Mouse (Mus musculus) left cerebral cortex, adult 8-10 months (tissue): ENCODE measurements around the gene Abcb8. TPM values are rescaled to one million over a fixed set of nuclear protein-coding genes. Genes with fewer than 3 reads are reported as not detected.
A peak's percentile ranks its signal among the peaks of the same experiment; 100 is the strongest.
"Not testable (repeated sequence)": the region's sequence is repeated elsewhere in the genome, so short reads cannot be mapped to it uniquely, and the experiment has no call there.

ENCODE experiments used
- DNase-seq, 2 experiments: peaks; one replicate each; pipeline ENCODE4 v3.0.0; 2022; ENCODE audit warnings: low spot score in 2 of 2
- total RNA-seq, 4 experiments: library from RNA; stranded (reverse); gene quantifications; 2 replicates each; pipeline ENCODE4 v1.2.4; 2022

Abcb8 gene
- total RNA-seq, 4 experiments from 2014 or later: 54.5 to 65.4 (median 58.7) TPM

- DNase-seq: peak; percentile 96
Measured at GRCm38 (mm10) chr5:24394165-24394894, 867 bp downstream of the Abcb8 start.

GRCm38 (mm10) chr5:24396254-24396653, 2.8 kb downstream of the Abcb8 start:
- not testable (repeated sequence) for DNase-seq

DNA sequence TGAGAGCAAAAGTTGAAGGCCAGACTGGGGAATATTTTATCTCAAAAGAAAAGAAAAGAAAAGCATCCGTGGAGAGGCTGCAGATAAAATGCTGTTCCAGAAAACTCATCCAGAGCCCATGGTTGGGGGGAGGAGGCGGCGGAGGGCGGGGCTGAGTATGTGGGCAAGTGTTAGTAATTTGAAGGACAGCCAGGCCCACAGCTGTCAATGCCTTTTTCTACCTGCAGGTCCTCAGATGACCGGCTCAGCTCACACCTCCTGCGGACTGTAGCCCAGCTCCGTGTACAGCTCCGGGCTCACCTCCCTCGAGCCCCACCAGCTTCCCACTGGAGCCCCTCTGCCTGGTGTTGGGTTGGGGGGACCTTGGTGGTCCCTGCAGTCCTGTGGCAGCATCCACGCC, 6.2 kb downstream of the Abcb8 start:
- DNase-seq: no peak

GRCm38 (mm10) chr5:24400362-24400761, 6.9 kb downstream of the Abcb8 start:
- no peak for DNase-seq

GRCm38 (mm10) chr5:24400911-24401605, 7.6 kb downstream of the Abcb8 start:
- no peak for DNase-seq

DNA sequence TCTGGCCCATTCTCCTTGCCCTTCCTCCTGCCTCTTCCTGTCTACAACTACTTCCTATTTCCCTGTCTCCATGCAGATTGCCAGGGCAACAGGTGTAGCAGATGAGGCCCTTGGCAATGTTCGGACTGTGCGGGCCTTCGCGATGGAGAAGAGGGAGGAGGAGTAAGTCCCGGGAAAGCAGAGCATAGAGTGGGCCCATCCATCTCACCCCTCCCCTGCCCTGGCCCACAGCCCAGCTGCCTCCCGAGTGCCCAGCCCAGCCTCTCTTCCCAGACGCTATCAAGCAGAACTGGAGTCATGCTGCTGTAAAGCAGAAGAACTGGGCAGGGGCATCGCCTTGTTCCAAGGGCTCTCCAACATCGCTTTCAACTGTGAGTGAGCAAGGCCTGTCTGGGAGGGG, 8.5 kb downstream of the Abcb8 start:
- DNase-seq: no peak

DNA sequence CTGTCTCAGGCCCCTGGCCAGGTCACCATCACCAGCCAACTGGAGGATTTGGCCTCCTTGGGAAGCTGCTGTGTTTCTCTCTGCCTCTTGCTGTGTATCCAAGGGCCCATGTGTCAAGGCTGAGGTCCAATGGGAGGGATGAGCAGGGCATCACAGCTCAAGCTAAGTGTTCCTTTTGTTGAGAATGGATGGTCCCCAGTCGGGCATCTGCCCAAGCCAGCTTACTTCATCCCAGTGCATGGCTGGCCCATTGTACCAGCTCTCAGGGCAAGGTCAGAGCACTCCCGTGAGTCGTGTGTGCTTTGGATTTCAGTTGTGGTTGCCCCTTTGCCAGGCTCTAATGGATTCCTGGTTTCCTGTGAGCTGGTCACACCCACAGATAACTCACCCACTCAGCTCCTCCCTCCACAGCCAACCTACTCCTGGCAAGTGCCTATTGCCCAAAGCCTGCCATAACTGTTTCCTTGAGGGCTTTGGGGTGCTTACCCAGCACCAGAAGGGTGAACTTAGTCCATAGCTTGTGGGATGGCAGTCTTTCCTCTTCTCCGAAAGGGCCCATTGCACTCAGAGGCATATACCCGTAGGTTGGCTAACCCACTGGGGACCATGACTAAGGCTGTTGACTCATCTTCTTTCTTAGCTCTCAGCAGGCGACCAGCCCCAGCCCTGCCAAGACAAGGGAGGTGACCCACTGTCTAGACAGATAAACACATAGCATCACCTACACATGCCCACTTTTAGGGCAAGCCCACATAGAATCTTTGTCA, 11.3 kb downstream of the Abcb8 start:
- DNase-seq: no peak

DNA sequence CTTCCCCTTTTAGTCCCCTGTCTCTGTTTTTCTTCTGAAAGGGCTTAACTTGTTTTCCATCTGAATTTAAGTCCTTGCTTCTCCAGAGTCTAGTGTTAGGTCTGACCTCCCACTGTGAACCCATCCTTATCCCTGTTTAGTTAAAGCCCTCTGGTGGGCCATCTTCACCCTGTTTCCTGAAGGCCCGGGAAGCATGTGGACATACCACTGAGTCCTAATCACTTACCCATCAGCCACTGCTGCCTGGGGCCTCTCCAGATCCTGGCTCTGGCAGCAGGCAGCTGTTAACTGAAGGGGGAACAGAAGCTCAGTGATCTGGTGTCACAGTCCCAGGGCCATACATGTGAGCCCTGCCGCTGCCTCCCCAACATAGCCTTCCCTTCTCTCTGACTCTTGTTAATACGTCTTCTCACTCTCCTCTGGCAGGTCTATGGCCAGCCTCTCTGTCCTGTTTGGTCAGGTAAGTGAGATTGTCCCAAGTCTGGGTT, 12.0 kb downstream of the Abcb8 start:
- DNase-seq: no peak

DNA sequence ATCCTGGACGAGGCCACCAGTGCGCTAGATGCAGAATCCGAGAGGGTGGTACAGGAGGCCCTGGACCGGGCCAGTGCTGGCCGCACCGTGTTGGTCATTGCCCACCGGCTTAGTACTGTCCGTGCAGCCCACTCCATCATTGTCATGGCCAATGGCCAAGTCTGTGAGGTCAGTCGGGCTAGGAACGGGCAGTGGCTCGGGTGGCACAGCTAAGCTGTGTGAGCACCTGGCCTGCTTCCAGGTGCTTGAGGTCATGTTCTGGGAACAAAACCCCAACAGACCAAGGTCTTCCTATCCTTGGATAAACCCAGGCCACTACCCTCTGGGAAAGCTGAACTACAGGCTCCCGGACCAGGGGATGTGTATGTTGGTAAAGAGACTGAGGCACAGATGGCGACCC, 15.2 kb downstream of the Abcb8 start:
- DNase-seq: no peak

GRCm38 (mm10) chr5:24409466-24409865, 16.0 kb downstream of the Abcb8 start:
- DNase-seq: peak in 1 of 2 experiments; percentile 8

GRCm38 (mm10) chr5:24412063-24412462, 18.6 kb downstream of the Abcb8 start:
- DNase-seq: no peak

- DNase-seq: no peak
Measured at GRCm38 (mm10) chr5:24413042-24413693, 19.7 kb downstream of the Abcb8 start, which contains the start of gene Asic3. Asic3 (plus strand) TSS chr5:24413392.

- no peak for DNase-seq
Measured at GRCm38 (mm10) chr5:24413938-24414337, 20.5 kb downstream of the Abcb8 start.

- peak; percentile 37 to 50 for DNase-seq
Measured at GRCm38 (mm10) chr5:24416222-24416736, 22.8 kb downstream of the Abcb8 start.

- no peak for DNase-seq
Measured at GRCm38 (mm10) chr5:24417587-24417986, 24.1 kb downstream of the Abcb8 start.

DNA sequence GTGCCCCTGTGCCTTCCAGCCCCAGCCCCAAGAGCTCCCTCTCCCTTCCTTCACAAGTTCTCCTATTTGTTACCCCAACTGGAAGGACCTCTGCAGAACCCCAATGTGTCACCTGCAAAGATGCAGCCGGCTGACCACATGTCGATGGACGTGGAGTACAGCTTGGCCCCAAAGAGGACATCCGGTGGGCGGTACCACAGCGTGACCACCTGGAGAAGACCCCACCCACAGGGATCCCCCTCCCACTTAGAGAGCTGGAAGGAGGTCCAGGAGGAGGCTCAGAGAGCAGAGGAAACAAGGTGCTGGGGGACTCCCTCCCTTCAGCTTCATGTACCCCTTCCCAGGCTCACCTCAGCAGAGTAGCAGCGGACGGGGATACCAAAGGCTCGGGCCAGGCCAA, 26.9 kb downstream of the Abcb8 start:
- DNase-seq: peak in 1 of 2 experiments; percentile 12

GRCm38 (mm10) chr5:24423129-24424003, 29.9 kb downstream of the Abcb8 start, which contains the start of the genes Cdk5 and Slc4a2:
Cdk5 (minus strand) TSS chr5:24423530.
Slc4a2 (plus strand) TSS chr5:24423837.
- DNase-seq: peak; percentile 95 to 100

- peak in 1 of 2 experiments; percentile 31 for DNase-seq
Measured at GRCm38 (mm10) chr5:24424004-24424781, 30.7 kb downstream of the Abcb8 start.

- DNase-seq: peak in 1 of 2 experiments; percentile 72
Measured at GRCm38 (mm10) chr5:24424861-24425411, 31.5 kb downstream of the Abcb8 start.
